Mouse (Mus musculus): ENCODE measurements at regions not wholly inside any gene's neighbourhood (a gene's known extent, or its start where the extent isn't known, plus 50 kb on each side); places are given as distances from the start of the nearest gene placed in this dataset.

- TF ChIP-seq POLR2A (IDR thresholded peaks at IDR 0.05; ENCODE audit: insufficient read depth, low read length) (no peak), CTCF (IDR thresholded peaks at IDR 0.05; ENCODE audit: low read depth, low read length) (no peak)
Measured at GRCm38 (mm10) chr9:115705761-115706160, 203.5 kb upstream of the Gadl1 start.

Measured in ES-Bruce4 (cell line).